Comparison of ENCODE assay signal across 10 mouse cellular contexts in genomic region chr11:81239966-81240681, GRCm38 (mm10).
DNase-seq lines count a peak whose midpoint lies in the region; ATAC-seq and TF ChIP-seq lines count a peak whose summit lies in the region.
"Had no signal": no experiment of that assay in that cellular context is flagged by ENCODE, and none has a peak within 500 bp of the region (broad histone marks: within the 10 kb centered on the region; RNA-seq: fewer than 3 reads in every experiment).

No protein-coding gene starts in this region.

- H3K4me1 ChIP-seq in intestine, postnatal 0 days (replicated peaks; ENCODE audit: control insufficient read depth, insufficient read depth, low read length), result no peaks in the 10 kb centered on the region
- H3K4me1 ChIP-seq in intestine, embryonic 16.5 days (ENCODE audit: control insufficient read depth, insufficient read depth, low read length), result no peaks in the 10 kb centered on the region
- peaks cover 0 to 3% of the 10 kb centered on the region in 2 experiments; a peak in 2 of 4 replicates for H3K4me1 ChIP-seq in CH12.LX (ENCODE audit: control insufficient read depth in 1 of 2, insufficient read depth in 2 of 2)
- H3K4me1 ChIP-seq in embryonic fibroblast, embryonic 13.5 days (ENCODE audit: control insufficient read depth, insufficient read depth, low read length), result no peaks in the 10 kb centered on the region
- H3K4me1 ChIP-seq in lung, embryonic 16.5 days (replicated peaks; ENCODE audit: control insufficient read depth, insufficient read depth, low read length), result no peaks in the 10 kb centered on the region; the same call in 1 of the 2 replicates
- H3K4me1 ChIP-seq: limb, embryonic 13.5 days had no signal

- H3K9me3 ChIP-seq in intestine, postnatal 0 days (ENCODE audit: control insufficient read depth), result no peaks in the 10 kb centered on the region
- no peaks in the 10 kb centered on the region for H3K9me3 ChIP-seq in intestine, embryonic 16.5 days (ENCODE audit: control insufficient read depth, low read length)
- no peaks in the 10 kb centered on the region for H3K9me3 ChIP-seq in CH12.LX (replicated peaks; ENCODE audit: low read length)
- no peaks in the 10 kb centered on the region for H3K9me3 ChIP-seq in lung, embryonic 16.5 days (ENCODE audit: control insufficient read depth, low read length)
- H3K9me3 ChIP-seq: embryonic facial prominence, embryonic 13.5 days; limb, embryonic 13.5 days had no signal

- TF ChIP-seq RAD21 in CH12.LX (IDR thresholded peaks at IDR 0.05; ENCODE audit: low read depth, low read length), result peak; percentile 66

- 32% methylated on average over 13 of the region's 13 CpGs for WGBS in intestine, postnatal 0 days
- WGBS in intestine, embryonic 16.5 days, result 41% methylated on average over 13 of the region's 13 CpGs
- WGBS in lung, embryonic 16.5 days, result 30% methylated on average over 13 of the region's 13 CpGs

- peak; percentile 64 for TF ChIP-seq CTCF in intestine, postnatal 0 days (IDR thresholded peaks at IDR 0.05; ENCODE audit: low read depth)
- peak; percentile 85 to 91 for TF ChIP-seq CTCF in CH12.LX (conservative IDR thresholded peaks at IDR 0.05 in 1 of 2, IDR thresholded peaks at IDR 0.05 in 1 of 2; ENCODE audit: low read depth in 2 of 2, low read length in 2 of 2)
- TF ChIP-seq CTCF in embryonic fibroblast, embryonic 13.5 days (IDR thresholded peaks at IDR 0.05; ENCODE audit: borderline replicate concordance, insufficient read depth, low read length), result peak; percentile 21; the same call in 1 of the 2 replicates

- no peak overlapping the region for H3K27ac ChIP-seq in intestine, postnatal 0 days (ENCODE audit: low read depth, low read length)
- no peak overlapping the region for H3K27ac ChIP-seq in intestine, embryonic 16.5 days (ENCODE audit: low read length)
- no peak overlapping the region for H3K27ac ChIP-seq in CH12.LX (ENCODE audit: insufficient read depth, low read depth)
- no peak overlapping the region for H3K27ac ChIP-seq in embryonic fibroblast, embryonic 13.5 days (ENCODE audit: insufficient read depth, low read length)
- H3K27ac ChIP-seq in lung, embryonic 16.5 days (ENCODE audit: low read length), result no peak overlapping the region
- H3K27ac ChIP-seq: limb, embryonic 13.5 days had no signal

- H3K4me2 ChIP-seq in intestine, postnatal 0 days (replicated peaks; ENCODE audit: low read depth), result no peak overlapping the region
- H3K4me2 ChIP-seq in intestine, embryonic 16.5 days (ENCODE audit: low read depth, low read length), result no peak overlapping the region
- peak overlapping the region; percentile 47; the same call in 1 of the 2 replicates for H3K4me2 ChIP-seq in CH12.LX (ENCODE audit: insufficient read depth, low read depth, poor library complexity, severe bottlenecking)
- H3K4me2 ChIP-seq in lung, embryonic 16.5 days (ENCODE audit: low read depth, low read length), result no peak overlapping the region
- H3K4me2 ChIP-seq: embryonic facial prominence, embryonic 13.5 days; limb, embryonic 13.5 days had no signal

- no peak overlapping the region for H3K9ac ChIP-seq in intestine, postnatal 0 days (ENCODE audit: low read depth, low read length)
- no peak overlapping the region for H3K9ac ChIP-seq in intestine, embryonic 16.5 days (ENCODE audit: low read depth, low read length)
- H3K9ac ChIP-seq in CH12.LX (ENCODE audit: insufficient read depth, low read depth), result no peak overlapping the region
- no peak overlapping the region for H3K9ac ChIP-seq in lung, embryonic 16.5 days (ENCODE audit: low read length)
- H3K9ac ChIP-seq: embryonic facial prominence, embryonic 13.5 days; limb, embryonic 13.5 days had no signal

- no peak overlapping the region for H3K4me3 ChIP-seq in intestine, postnatal 0 days (ENCODE audit: low read depth, low read length)
- H3K4me3 ChIP-seq in intestine, embryonic 16.5 days (ENCODE audit: low read length), result no peak overlapping the region
- no peak overlapping the region for H3K4me3 ChIP-seq in CH12.LX (replicated peaks in 1 of 3; ENCODE audit: low read depth in 2 of 3, low read length in 2 of 3, poor library complexity in 1 of 3)
- H3K4me3 ChIP-seq in embryonic fibroblast, embryonic 13.5 days (ENCODE audit: insufficient read depth, low read length), result no peak overlapping the region
- no peak overlapping the region for H3K4me3 ChIP-seq in lung, embryonic 16.5 days (ENCODE audit: low read length)
- H3K4me3 ChIP-seq: embryonic facial prominence, embryonic 13.5 days; limb, embryonic 13.5 days had no signal

- dilution Hi-C loops in CH12.LX (cut with MboI; ENCODE audit: extremely low pct_ligation_motif_present, extremely low pct_unique_long_range_greater_than_20kb, low sequenced_read_pairs), result no loop called here

- no peak for TF ChIP-seq POLR2A in CH12.LX (IDR thresholded peaks at IDR 0.05; ENCODE audit: low read depth, low read length)
- TF ChIP-seq POLR2A in embryonic fibroblast, embryonic 13.5 days (IDR thresholded peaks at IDR 0.05; ENCODE audit: low read depth, low read length), result no peak

- in situ Hi-C loops in CH12.LX (cut with MboI; ENCODE audit: low pct_ligation_motif_present, low pct_unique_long_range_greater_than_20kb, low sequenced_read_pairs), result no loop called here

- H3K36me3 ChIP-seq in intestine, postnatal 0 days (ENCODE audit: control insufficient read depth, insufficient read depth), result no peaks in the 10 kb centered on the region
- H3K36me3 ChIP-seq in intestine, embryonic 16.5 days (ENCODE audit: control insufficient read depth, insufficient read depth, low read length), result no peaks in the 10 kb centered on the region
- H3K36me3 ChIP-seq in CH12.LX (replicated peaks in 1 of 2; ENCODE audit: control insufficient read depth in 1 of 2, insufficient read depth in 1 of 2, low read length in 1 of 2), result no peaks in the 10 kb centered on the region
- no peaks in the 10 kb centered on the region for H3K36me3 ChIP-seq in lung, embryonic 16.5 days (ENCODE audit: control insufficient read depth, insufficient read depth, low read length)
- H3K36me3 ChIP-seq: embryonic facial prominence, embryonic 13.5 days; limb, embryonic 13.5 days had no signal

- DNase-seq in CH12.LX (ENCODE audit: extremely low read depth), result peak; percentile 63
- DNase-seq in adrenal gland, adult 18-20 months (ENCODE audit: low spot score in 2 of 2), result peak; percentile 32 to 42

- no peaks in the 10 kb centered on the region for H3K79me2 ChIP-seq in CH12.LX (replicated peaks; ENCODE audit: control insufficient read depth, extremely low read depth, insufficient read depth, poor library complexity, severe bottlenecking)

- no peak for TF ChIP-seq EP300 in CH12.LX (IDR thresholded peaks at IDR 0.05; ENCODE audit: low read length)

- ATAC-seq in intestine, postnatal 0 days, result no peak
- no peak for ATAC-seq in intestine, embryonic 16.5 days
- peak; percentile 88 for ATAC-seq in lung, embryonic 16.5 days (ENCODE audit: low read depth)
- ATAC-seq in megakaryocyte, adult 5-6 weeks (ENCODE audit: poor library complexity, severe bottlenecking), result no peak
- no peak for ATAC-seq in megakaryocyte progenitor cell, adult 5-6 weeks (replicated peaks; ENCODE audit: poor library complexity)

- no peaks in the 10 kb centered on the region for H3K27me3 ChIP-seq in intestine, postnatal 0 days (replicated peaks; ENCODE audit: control insufficient read depth, insufficient read depth, low read length)
- no peaks in the 10 kb centered on the region for H3K27me3 ChIP-seq in intestine, embryonic 16.5 days (replicated peaks; ENCODE audit: control insufficient read depth, insufficient read depth, low read length)
- H3K27me3 ChIP-seq in CH12.LX (replicated peaks), result peaks cover 70% of the 10 kb centered on the region
- no peaks in the 10 kb centered on the region for H3K27me3 ChIP-seq in lung, embryonic 16.5 days (ENCODE audit: control insufficient read depth, insufficient read depth, low read depth, low read length)
- H3K27me3 ChIP-seq: embryonic facial prominence, embryonic 13.5 days; limb, embryonic 13.5 days had no signal

TF ChIP-seq in CH12.LX, 34 proteins besides CTCF, POLR2A, EP300 and RAD21:
- TF ChIP-seq SMC3 (IDR thresholded peaks at IDR 0.05; ENCODE audit: low read depth, low read length) (peak; percentile 93), UBTF (IDR thresholded peaks at IDR 0.05; ENCODE audit: low read depth, low read length) (0 out of 2 replicates have a peak, but pooled peaks have one; percentile 51), JUND (conservative IDR thresholded peaks at IDR 0.05; ENCODE audit: low read depth, low read length) (no peak)

Comparison
In these comparisons a context has a peak if more than half of its experiments do, and no peak if none do; other contexts are left out.
1. CTCF ChIP-seq: peak in every context shown above with its lines; median percentile 88 in CH12.LX; 64 in intestine, postnatal 0 days; 21 in embryonic fibroblast, embryonic 13.5 days.